Mouse (Mus musculus) testis, adult 2 months (tissue): Measurements from ENCODE around the gene Lrrc26.

ENCODE experiments used
- CTCF ChIP-seq: fragments of 200-500 bp; IDR thresholded peaks from 2 replicates; pipeline ENCODE4 v1.5.1; 2012; ENCODE audit warnings: low read depth, mild to moderate bottlenecking, inconsistent platforms, low read length, moderate library complexity; ENCODE audit not compliant: control insufficient read depth, insufficient read depth, insufficient replicate concordance
- POLR2A ChIP-seq: fragments of 200-500 bp; IDR thresholded peaks from 2 replicates; pipeline ENCODE4 v1.6.1; 2012; ENCODE audit warnings: low read depth, mild to moderate bottlenecking, inconsistent platforms, low read length, moderate library complexity; ENCODE audit not compliant: control insufficient read depth

DNA sequence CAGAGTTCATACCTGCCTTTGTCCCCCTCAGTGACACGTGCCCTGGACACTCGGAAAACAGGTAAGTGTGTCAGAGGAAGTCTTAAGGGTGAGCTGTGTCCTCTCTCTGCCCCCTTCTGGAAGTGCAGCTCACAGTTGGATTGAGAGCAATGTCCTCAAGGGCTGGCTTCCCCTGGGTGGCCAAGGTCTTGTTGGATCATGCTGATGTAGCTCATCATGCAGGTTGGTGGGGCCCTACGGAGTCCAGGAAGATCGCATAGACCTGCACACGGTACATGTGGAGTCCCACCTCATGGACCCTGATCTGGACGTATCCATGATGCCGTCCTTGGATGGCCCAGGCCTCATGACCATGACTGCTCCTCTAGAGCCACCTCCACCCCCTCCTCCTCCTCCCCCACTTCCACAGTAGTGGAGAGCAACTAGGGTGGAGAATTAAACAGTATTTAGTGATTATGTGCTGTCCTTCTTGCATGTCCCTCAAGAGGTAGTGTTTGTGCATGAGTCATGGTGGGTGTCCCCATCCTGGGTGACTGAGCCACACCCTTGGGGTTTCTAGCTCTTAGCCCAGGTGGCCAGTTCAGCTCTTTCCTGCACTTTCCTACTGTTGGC, 875 bp upstream of the Lrrc26 start:
- TF ChIP-seq POLR2A (no peak), CTCF (no peak)
